Mouse (Mus musculus) lung, adult 2 months (tissue): Measurements from ENCODE around the gene Ass1.

ENCODE experiments used
- CTCF ChIP-seq: fragments of 200-500 bp; IDR thresholded peaks from 2 replicates; pipeline ENCODE4 v1.5.1; 2011; ENCODE audit warnings: mild to moderate bottlenecking, low read length, control low read depth; ENCODE audit not compliant: insufficient read depth
- POLR2A ChIP-seq: fragments of 200-500 bp; IDR thresholded peaks from 2 replicates; pipeline ENCODE4 v1.6.1; 2011; ENCODE audit warnings: low read depth, mild to moderate bottlenecking, control low read depth, low read length, borderline replicate concordance; ENCODE audit errors: extremely low read depth

DNA sequence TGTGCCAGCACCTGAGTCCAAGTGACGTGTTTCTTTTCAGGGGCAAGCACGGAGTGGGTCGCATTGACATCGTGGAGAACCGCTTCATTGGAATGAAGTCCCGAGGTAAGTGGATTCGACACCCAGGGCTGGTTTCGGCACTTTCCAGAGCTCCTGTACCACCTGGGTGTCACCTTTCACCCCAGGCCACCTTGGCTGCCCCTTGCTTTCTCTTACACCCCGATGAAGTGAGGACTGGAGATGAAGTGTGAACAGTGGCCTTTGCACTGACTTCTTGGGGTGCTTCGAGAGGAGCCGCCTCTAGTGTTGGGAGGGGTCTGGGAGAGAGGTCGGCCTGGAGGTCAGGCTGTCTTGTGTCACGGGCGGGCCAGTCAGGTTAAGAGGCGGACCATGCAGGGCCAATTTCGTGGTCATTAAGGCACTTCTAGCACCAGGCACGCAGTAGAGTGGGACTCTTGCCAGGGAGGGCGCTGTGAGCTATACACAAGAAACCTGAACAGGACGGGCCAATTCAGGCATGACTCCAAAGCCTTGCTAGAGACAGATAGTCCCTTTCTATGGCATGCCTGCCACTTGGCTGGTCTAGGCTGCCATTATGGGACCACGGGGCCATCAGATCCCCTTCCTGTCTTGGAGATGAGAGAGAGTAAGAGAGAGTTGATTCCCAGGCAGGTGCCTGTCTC lies 31.6 kb downstream of the Ass1 start:
- TF ChIP-seq CTCF, result no peak
- TF ChIP-seq POLR2A, result no peak
